Mouse (Mus musculus) neutrophil, adult 5-6 weeks (primary cell): ENCODE data around the gene Gm21725. TPM values are rescaled to one million over a fixed set of nuclear protein-coding genes. Genes with fewer than 3 reads are reported as not detected.
"Not testable (repeated sequence)": the region's sequence is repeated elsewhere in the genome, so short reads cannot be mapped to it uniquely, and the experiment has no call there.

ENCODE experiments used
- ATAC-seq: fragments of 151-379, 151-347 bp; 2 replicates; pipeline ENCODE4 v1.8.0; 2017; ENCODE audit warnings: mild to moderate bottlenecking, moderate TSS enrichment; ENCODE audit not compliant: insufficient number of reproducible peaks, poor library complexity, low FRiP score, severe bottlenecking; ENCODE audit errors: extremely low read depth
- total RNA-seq: library from RNA; stranded (forward); fragments of 200-1000 nt; gene quantifications from 2 replicates; pipeline ENCODE4 v1.2.3, GENCODE M21; 2017

The Gm21725 gene
- not detected in 2 replicates for total RNA-seq

DNA sequence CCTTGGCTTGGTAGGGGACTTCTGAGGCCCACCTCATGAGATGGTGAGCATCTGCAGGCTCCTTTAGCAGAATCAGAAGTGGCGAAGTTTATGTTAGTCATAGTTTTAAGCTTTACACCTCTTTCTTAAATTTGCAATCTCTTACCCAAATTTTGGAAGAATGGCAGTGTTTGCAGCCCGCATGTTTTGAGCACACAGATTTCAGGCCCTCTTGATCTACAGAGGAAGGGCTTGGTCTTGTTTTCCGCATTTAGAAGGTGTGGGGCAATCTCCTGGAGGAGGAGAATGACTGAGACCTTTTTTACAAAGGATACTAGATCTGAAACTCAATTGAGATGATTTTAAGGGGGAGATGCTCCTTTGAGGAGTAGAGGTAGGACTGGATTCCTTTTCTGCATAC is at the start of gene Gm21725:
TSS of gene Gm21725 (minus strand) at position 101 of the 400 bp plus-strand sequence.
- ATAC-seq: not testable (repeated sequence)

Other genes starting within 250 kb of the Gm21725 start
- not detected in 2 replicates for gene Gm21891, start 215.6 kb downstream of the Gm21725 start, total RNA-seq
- gene Gm21425, start 187.1 kb downstream of the Gm21725 start, total RNA-seq: not detected in 2 replicates
- not detected in 2 replicates for gene Gm21828, start 125.1 kb downstream of the Gm21725 start, total RNA-seq
- gene Gm21440, start 96.7 kb downstream of the Gm21725 start, total RNA-seq: not detected in 2 replicates
- gene Gm21454, start 96.6 kb downstream of the Gm21725 start, total RNA-seq: not detected in 2 replicates
- not detected in 2 replicates for gene Gm21866, start 116.5 kb upstream of the Gm21725 start, total RNA-seq
- gene Gm20773, start 145.0 kb upstream of the Gm21725 start, total RNA-seq: not detected in 2 replicates